Mouse (Mus musculus) bone marrow macrophage, adult 2 months (primary cell): Measurements from ENCODE around the gene Zfp663.

Source experiments
- CTCF ChIP-seq: IDR thresholded peaks from 2 replicates; pipeline ENCODE4 v1.5.1; 2012; ENCODE audit warnings: low read depth, mild to moderate bottlenecking, low read length, moderate library complexity
- POLR2A ChIP-seq: IDR thresholded peaks from 2 replicates; pipeline ENCODE4 v1.6.1; 2012; ENCODE audit warnings: mild to moderate bottlenecking, low read depth, low read length, borderline replicate concordance

- no peak for TF ChIP-seq CTCF
- TF ChIP-seq POLR2A = no peak
These were observed 65.0 kb downstream of the Zfp663 start for GRCm38 (mm10) chr2:165303354-165304012.
